Mouse (Mus musculus) yolk sac, embryonic 10.5 days (tissue): ENCODE results near the gene Crx.
"Not testable (repeated sequence)": the region's sequence is repeated elsewhere in the genome, so short reads cannot be mapped to it uniquely, and the experiment has no call there.

Experiments used
- DNase-seq: peaks from one replicate; pipeline ENCODE4 v3.0.0-alpha.2; 2017; ENCODE audit warnings: low spot score

Crx gene

GRCm38 (mm10) chr7:15879756-15880155 lies at the start of gene Crx:
TSS of gene Crx (minus strand) at chr7:15879968.
- no peak for DNase-seq

- DNase-seq = peak; percentile 94
These were observed 42.5 kb upstream of the Crx start, which contains the start of gene Selenow for GRCm38 (mm10) chr7:15922220-15922773. TSS of gene Selenow (minus strand) at chr7:15922402.

- DNase-seq = peak; percentile 50
These were observed 42.0 kb upstream of the Crx start for GRCm38 (mm10) chr7:15921796-15922195.

GRCm38 (mm10) chr7:15920645-15921190 lies 41.0 kb upstream of the Crx start:
- DNase-seq = no peak

- DNase-seq = no peak
These were observed 40.2 kb upstream of the Crx start for GRCm38 (mm10) chr7:15919947-15920346.

GRCm38 (mm10) chr7:15918371-15918770 lies 38.6 kb upstream of the Crx start:
- DNase-seq = no peak

GRCm38 (mm10) chr7:15916996-15917395 lies 37.2 kb upstream of the Crx start:
- DNase-seq = no peak

- no peak for DNase-seq
These were observed 36.5 kb upstream of the Crx start for GRCm38 (mm10) chr7:15916134-15916723.

- DNase-seq = not testable (repeated sequence)
These were observed 35.9 kb upstream of the Crx start for GRCm38 (mm10) chr7:15915695-15916094.

GRCm38 (mm10) chr7:15914751-15915150 lies 35.0 kb upstream of the Crx start:
- no peak for DNase-seq

- DNase-seq = no peak
These were observed 34.5 kb upstream of the Crx start for GRCm38 (mm10) chr7:15914252-15914651.

GRCm38 (mm10) chr7:15912183-15912582 lies 32.4 kb upstream of the Crx start:
- peak; percentile 70 for DNase-seq

GRCm38 (mm10) chr7:15910521-15910920 lies 30.8 kb upstream of the Crx start:
- DNase-seq = no peak

- DNase-seq = no peak
These were observed 28.3 kb upstream of the Crx start for GRCm38 (mm10) chr7:15907971-15908590.

- no peak for DNase-seq
These were observed 26.8 kb upstream of the Crx start for GRCm38 (mm10) chr7:15906602-15907001.

- DNase-seq = no peak
These were observed 26.1 kb upstream of the Crx start for GRCm38 (mm10) chr7:15905861-15906260.

GRCm38 (mm10) chr7:15901366-15902048 lies 21.7 kb upstream of the Crx start:
- DNase-seq = no peak

- DNase-seq = no peak
These were observed 14.5 kb upstream of the Crx start for GRCm38 (mm10) chr7:15894251-15894650.

- no peak for DNase-seq
These were observed 4.4 kb upstream of the Crx start for GRCm38 (mm10) chr7:15884127-15884526.

- no peak for DNase-seq
These were observed 2.5 kb upstream of the Crx start, which contains the start of gene Crxos for GRCm38 (mm10) chr7:15882317-15882716. TSS of gene Crxos (plus strand) at chr7:15882617.

- DNase-seq = no peak
These were observed 2.1 kb upstream of the Crx start for GRCm38 (mm10) chr7:15881831-15882230.

GRCm38 (mm10) chr7:15881388-15881787 lies 1.6 kb upstream of the Crx start:
- no peak for DNase-seq

- DNase-seq = no peak
These were observed 15.7 kb downstream of the Crx start for GRCm38 (mm10) chr7:15864104-15864503.
